Mouse (Mus musculus): ENCODE measurements at regions not wholly inside any gene's neighbourhood (a gene's known extent, or its start where the extent isn't known, plus 50 kb on each side); places are given as distances from the start of the nearest gene placed in this dataset.

GRCm38 (mm10) chr15:103627085-103627484 is 62.2 kb upstream of the Glycam1 start:
- DNase-seq = peak; percentile 83

Measured in heart, adult 11 months (tissue).